Mouse (Mus musculus) regulatory T cell (primary cell): ENCODE measurements at regions not wholly inside any gene's neighbourhood (a gene's known extent, or its start where the extent isn't known, plus 50 kb on each side); places are given as distances from the start of the nearest gene placed in this dataset.

ENCODE experiments used
- in situ Hi-C: fragments of 300-600 bp; cut with MboI, MseI; formaldehyde crosslinking; loops from one replicate; pipeline ENCODE4 v1.15.1; 2025; ENCODE audit warnings: high pct_unique_total_duplicates

DNA sequence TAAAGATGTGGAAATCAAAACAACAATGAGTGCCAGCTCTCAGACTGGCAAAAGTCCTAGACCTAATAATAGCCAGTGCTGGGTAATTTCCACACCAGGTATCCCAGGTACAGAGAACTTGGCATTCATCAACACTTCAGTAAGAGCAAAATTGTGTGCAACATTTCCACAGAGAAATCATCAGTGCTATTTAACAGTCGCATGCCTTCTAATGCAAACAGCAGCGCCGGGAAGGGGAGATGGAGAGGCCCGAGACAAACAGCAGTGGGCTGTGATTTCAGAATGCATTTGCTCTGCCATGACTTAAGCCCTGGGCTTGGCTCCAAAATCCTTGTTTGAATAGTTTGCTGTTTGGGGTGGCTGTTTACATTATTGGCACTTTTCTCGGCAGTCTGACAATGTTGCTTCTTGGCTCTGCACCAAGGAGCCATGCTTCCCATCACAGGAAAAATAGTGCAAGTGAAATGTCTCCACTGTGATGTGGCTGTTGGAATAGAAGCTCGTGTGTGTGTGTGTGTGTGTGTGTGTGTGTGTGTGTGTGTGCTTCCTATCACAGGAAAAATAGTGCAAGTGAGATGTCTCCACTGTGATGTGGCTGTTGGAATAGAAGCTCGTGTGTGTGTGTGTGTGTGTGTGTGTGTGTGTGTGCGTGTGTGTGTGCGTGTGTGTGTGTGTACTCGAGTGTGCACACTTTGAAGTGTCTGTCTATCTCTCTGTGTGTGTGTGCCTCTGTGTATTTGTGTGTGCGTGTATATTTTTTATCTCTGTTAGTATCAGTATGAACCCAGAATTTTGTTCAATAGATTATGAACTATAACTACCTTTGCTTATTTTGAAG, 190.1 kb upstream of the Cdyl start:
- in situ Hi-C loops, result no loop called here

DNA sequence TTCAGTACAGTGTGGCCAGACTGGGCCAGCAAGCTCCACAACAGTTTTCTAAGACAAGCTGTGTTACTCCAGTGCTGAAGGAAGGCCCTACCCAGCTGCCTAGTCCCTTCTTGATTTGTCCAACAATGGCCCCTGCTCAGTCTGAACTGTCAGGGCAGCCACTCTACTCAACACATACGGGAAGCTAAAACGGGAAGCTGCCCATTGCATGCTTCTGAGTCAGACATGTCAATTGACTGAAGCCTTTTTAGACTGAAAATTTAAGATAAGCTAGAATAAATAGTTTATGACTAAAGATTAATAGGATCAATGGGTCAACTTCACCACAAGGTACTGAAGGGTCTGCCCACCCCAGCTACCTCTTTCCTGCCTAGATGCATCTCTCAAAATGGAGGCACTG, 181.4 kb upstream of the Cdyl start:
- in situ Hi-C loops, result no loop called here

DNA sequence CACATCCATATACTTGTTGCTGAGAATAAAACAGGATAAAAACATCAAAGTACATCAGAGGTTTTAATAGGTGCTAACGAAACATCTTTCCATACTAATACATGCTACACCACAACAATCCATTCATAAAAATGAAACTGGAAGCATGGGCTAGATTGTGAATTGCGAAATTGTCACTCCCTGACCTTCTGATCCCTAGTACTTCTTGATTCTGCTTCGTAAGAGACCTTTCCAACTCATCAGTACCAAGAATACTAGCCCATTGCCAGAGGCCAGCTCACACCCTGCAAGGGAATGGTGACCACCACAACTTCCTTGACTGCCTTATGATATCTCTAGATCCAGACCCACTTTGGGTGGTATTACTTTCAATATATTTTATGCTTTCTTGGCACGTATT, 177.3 kb upstream of the Cdyl start:
- in situ Hi-C loops, result loop anchor here (10.0 kb wide), 1 partner anchor 1408 kb away; the partner anchor contains the start of gene Tubb2a

DNA sequence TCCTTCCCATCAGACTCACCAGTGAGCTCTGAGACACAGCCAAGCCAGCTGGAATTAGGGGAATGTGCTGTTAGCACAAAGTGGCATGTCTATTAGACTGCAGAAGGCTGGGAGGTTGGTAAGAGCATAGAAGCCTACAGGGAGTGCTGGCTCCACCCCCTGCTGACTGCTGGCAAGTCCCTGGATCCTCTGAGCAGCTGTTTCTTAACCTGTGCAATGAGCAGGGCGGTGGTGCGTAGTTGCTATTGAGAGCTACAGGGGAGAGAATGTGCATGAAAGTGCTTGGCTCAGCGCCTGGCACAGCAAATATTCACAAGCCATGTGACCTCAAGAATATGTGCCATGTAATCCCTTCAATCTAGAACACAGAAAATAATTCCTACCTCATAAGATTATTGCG, 173.5 kb upstream of the Cdyl start:
- in situ Hi-C loops, result loop anchor here (10.0 kb wide), 1 partner anchor 1411 kb away; the partner anchor contains the start of gene Tubb2a

DNA sequence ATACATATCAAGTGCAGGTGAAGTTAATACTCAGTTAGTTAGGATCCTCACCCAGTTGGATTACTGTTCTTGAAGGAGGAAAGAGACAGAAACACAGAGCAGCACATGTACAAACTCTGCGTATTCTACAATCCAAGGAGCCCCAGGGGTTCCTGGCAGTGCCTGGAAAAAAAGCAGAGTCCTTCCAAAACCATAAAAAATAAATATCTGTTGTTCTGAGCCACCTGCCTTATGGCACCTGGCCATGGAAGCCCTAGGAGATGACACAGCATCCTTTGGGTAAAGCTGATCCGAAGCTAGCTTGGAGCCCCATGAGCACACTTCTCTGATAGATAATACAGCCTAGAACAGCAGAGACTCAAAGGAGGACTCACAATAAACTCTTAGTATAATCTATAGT, 159.9 kb upstream of the Cdyl start:
- in situ Hi-C loops, result no loop called here

DNA sequence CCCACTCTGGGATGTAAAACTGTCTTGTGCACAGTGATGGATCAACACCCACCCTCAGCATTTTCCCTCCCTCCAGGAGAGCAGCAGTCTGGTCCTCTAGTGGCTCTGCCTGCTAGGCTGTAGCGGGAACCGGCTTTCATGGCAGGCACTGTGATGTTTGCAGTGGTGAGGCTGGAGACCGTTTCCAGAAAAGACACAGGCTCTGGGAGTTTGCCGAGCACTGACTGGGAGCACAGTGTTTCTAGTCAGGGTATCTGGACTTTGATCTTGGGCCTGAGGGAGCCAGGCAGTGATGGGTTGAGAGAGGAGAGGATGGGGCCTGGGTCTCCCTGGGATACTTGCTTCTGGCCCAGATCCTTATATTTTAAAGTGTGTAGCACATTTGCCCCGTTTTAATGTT, 158.7 kb upstream of the Cdyl start:
- in situ Hi-C loops, result no loop called here

DNA sequence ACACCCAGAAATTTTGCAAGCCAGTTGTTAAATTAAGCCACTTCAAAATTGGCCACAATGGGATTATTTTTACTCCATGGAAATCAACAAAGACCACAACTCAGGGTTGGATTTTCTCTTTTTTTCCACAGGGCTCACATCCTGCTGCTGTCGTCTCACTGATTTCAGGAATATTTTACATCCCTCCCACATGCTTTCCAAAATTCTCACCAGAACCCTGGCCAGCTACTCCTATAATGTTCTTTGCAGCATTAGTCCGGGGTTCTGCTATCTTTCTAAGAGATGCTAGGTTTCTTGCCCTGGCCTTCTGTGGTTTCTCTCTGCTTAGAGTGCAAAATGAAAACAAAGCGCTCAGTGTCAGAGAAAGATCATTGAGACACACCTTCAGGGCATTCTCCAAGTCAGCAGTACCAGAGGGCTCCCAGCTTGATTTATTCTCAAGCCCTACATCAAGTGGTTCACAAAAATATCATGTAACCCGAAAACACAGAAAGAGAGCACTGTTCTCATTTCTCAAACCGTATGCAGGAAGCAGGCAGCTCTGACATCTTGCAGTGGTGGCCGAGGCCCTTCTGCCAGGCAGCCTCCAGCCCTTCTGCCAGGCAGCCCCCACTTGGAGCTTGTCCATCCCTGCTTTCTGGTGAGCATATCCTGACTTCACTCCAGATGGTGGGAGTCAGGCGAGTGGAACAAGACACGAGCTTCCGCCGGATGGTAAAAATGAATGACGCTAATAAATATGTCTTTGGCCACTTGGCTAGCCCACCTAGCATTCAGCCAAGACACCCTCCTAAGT, 158.1 kb upstream of the Cdyl start:
- in situ Hi-C loops, result no loop called here

DNA sequence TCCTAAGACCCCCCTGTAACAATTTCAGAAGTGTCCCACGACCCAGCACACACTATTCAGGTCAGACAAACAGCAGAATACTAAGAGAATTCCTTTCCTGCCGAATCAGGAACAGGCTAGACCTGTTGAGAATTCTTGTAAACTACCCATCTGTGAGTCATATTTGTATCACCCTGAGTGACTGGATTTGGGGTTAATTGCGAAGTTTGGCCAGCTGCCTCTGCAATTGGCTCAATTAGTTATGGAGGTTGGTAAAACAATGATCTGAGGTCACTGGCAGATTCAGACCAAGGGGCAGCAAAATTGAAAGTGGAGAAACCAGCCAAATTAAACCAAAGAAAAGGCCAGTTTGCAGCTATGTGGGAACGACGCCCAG, 157.5 kb upstream of the Cdyl start:
- in situ Hi-C loops, result no loop called here

DNA sequence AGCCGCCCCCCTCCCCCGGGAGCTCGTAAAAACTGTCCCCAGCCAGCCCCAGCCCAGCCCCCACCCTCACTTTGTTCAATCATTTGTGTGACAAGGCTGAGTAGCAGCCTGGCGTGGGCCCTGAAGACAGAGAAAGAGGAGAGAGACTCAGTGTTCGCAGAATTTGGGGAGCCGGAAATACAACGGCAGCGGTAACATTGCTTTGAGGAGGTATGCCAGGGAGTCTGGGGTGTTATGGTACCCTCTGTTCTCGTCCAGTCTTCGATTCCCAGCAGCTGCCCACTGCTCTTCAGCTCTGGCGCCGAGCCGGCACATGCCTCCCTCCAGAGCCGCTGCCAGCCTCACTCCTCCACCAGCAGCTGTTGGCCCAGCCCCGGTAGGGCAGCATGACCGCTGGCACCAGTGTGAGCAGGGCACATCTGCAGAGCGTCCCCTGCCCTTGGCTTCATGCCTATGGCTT, 156.2 kb upstream of the Cdyl start:
- in situ Hi-C loops, result no loop called here

DNA sequence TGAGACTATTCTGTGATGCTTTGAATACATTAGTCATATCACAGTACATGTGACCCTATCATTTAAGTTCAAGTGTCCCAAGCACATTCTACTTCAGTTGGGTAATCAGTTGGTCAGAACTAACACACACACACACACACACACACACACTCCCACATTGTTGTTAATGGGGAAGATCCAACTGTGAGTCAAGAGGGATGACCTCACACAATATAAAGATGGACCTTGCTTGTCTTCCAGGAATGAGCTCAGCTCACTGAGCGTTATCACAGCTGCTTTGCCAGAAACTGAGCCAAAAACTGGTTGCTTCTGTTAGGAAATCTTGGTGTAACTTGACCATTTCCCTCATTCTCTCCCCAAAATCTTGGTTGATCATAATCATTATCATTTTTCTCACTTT, 152.4 kb upstream of the Cdyl start:
- in situ Hi-C loops, result no loop called here

DNA sequence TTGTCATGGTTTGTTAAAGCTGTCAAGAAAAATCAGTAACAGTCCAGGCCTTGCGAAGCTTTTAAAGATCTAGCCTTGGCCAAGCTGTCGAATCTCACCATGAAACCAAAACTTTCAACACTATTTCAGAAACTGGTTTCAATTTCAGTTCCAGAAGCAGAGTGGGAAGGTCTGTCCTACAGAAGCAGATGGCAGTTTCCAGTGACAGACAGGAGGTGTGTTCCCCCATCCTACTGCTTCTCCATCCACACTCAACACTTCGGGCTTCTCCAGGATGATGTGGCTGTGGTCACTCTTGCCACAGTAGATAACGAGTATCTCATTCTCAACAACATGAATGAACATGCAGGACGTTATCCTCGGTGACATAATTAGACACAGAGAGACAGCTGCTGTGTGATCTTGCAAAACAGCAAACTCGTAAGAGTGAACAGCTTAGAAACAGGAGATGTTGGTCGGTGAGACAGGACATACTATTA, 147.6 kb upstream of the Cdyl start:
- in situ Hi-C loops, result no loop called here

DNA sequence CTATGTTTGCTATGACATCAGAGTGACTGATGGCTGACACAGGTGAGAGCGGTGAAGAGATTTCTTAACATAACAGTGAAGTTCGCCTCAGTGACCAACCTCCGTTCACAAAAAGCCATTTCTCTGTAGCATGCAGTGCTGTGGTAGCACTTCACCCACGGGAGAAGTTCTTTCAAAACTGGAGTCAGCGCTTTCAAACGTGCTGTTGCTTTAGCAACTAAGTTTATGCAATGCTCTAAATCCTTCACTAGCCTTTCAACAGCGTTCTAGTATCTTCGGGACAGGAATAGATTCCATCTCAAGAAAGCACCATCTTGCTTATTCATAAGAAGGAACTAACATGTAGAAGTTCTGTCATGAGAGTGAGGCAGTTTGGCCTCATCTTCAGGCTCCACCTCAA, 146.5 kb upstream of the Cdyl start:
- in situ Hi-C loops, result no loop called here

DNA sequence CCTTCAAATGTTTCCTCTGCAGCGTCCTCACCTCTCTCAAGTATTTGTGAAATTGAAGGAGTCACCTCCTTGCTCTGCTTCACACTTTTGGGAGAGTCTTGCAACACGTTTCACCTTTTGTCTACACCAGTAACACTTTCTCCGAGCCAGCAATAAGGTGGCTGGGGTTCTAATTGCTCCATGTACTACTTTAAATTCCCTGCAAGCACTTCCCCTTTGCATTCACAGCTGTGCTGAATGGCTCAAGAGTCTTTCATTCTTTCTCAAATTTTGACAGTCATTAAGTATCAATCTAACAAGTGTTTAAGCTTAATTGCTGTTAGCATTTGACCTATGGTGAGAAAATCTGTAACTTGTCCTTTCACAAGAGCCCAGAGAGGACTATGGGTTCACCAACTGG, 144.3 kb upstream of the Cdyl start:
- in situ Hi-C loops, result no loop called here

DNA sequence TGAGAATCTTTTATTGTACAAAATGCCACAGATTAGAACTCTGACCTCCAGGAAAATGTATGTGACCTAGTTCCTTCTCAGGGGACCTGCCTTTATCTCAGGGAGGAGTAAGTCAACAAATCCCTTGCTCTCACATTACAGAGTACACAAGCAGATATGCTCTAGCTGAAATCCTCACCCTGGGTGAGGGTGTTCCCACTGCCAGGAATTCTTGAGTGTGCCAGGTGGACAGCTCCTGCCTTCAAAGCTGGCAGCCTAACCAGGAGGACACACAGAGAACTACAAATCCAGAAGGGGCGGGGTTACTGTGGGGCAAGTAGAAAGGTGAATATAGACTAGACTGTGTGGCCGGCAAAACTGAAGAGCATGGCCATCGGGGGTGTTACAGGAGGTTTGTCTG, 141.9 kb upstream of the Cdyl start:
- in situ Hi-C loops, result no loop called here

DNA sequence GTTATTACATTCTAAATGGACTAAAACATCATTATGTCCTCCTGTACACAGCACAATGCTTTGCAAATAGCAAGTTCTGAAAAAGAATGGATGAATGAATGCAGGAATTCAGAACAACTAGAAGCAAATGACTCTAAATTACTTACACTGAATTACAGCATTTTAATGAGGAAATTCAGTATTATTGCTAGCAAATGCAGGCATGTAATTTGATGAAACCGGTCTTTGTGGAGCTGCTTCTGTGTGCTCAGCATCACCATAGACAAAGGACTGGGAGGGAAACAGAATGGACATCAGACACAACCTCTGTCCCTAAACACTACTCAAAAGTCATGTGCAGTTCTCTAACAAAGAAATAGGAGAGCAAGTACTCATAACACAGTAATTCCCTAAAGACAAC, 137.4 kb upstream of the Cdyl start:
- in situ Hi-C loops, result no loop called here

DNA sequence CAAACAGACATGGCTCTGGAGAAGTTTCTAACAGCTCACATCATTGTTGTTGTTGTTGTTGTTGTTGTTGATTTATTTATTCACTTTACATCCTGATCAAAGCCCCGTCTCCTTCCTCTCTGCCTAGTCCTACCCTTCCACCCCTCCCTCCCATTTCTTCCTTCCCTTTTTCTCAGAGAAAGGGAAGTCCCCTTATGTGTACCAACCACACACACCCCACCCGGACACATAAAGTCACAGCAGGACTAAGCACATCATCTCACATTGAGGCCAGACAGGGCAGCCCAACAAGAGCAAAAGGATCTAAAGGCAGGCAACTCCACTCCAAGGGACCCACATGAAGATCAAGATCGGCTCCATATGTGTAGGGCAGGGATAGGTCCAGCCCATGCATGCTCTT, 130.1 kb upstream of the Cdyl start:
- in situ Hi-C loops, result loop anchor here (25.0 kb wide), 1 partner anchor 942 kb away; no protein-coding TSS in a partner anchor

DNA sequence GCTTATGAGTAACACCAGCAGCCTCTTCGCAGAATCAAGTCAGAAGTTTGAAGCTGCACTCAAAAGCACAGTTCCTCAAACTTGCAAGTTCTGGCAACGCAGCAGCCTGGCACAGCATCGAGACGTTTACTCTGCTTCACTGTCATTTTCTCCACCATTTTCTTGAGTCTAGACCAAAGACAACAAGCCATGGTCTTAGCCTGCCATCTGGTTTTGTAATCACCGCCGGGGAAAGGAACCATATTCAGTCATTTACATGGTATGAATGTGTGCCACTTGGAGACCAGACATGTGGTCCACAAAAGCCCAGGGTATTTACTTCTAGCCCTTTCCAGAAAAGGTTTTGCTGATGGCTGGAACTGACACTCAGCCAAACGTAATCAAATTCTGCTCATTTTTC, 122.5 kb upstream of the Cdyl start:
- in situ Hi-C loops, result loop anchor here (25.0 kb wide), 1 partner anchor 950 kb away; no protein-coding TSS in a partner anchor

DNA sequence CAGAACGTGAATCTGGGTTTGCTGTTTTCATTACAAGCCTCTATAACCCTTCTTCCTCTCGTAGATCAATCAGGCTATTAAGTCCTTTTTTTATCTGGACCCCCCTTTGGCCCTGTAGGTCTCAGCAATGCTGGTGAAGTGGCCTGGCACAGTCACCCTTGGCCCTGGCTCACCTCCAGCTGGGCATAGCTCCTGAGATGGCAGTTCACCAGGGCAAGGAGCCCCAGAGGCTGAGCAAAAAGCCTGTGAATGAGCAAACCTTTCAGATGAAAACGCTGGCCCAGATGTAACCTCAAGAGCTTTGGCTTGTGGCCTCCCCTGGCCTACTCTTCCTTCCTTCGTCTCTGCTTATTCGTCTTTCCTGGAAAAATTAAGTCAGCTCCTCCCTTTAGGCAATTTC, 121.7 kb upstream of the Cdyl start:
- in situ Hi-C loops, result loop anchor here (25.0 kb wide), 1 partner anchor 951 kb away; no protein-coding TSS in a partner anchor

DNA sequence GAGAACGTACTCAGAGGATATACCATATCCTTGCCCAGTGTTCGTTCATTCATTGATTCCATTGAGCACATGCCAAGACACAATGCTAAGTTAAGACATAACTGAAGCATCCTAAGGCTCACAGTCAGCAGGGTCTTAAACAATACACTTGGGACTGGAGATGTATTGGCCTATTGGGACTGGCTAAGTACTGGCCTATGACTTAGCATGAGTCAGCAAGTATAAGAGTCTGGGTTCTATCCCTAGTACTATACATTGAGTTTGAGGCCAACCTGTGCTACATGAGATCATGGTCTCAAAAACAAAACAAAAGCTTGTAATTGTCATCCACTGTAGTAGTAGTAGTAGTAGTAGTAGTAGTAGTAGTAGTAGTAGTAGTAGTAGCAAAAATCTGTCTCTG, 119.2 kb upstream of the Cdyl start:
- in situ Hi-C loops, result loop anchor here (25.0 kb wide), 1 partner anchor 953 kb away; no protein-coding TSS in a partner anchor

DNA sequence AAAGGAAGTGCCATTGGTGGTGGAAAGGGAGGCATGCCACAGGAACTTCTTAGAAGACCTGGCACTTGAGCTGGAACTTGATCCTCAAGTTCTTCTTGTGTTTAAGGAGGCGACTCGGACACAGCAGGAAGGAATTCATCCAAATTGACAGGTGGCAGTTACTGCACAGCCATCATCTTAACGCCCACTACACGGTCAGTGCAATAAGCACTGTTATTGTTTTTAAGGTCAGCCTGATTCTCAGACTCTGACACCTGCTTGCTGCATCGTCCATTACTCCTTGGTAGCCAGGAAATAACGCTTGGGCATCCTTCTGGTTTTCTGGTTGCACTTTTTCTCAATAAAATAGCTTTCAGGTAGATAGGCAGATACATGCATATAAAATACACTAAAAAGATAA, 118.6 kb upstream of the Cdyl start:
- in situ Hi-C loops, result loop anchor here (25.0 kb wide), 1 partner anchor 954 kb away; no protein-coding TSS in a partner anchor

DNA sequence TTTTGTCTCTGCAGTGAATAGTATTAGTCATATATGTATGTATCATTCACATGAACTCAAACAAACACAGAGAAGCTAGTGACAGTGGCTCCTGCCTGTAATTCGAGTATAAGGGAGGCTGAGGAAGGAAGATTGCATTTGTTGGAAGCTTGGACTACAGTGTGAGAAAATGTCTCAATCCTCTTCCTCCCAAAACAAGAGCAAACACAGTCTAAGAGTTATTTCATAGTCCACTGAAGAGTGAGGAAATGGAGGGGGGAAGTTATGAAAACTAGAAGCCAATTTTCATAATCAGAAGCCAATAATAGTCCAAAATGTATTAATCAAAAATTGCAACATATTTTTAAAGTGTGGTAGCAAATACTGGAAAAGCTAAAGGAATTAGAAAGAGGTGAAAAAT, 95.6 kb upstream of the Cdyl start:
- in situ Hi-C loops, result no loop called here

DNA sequence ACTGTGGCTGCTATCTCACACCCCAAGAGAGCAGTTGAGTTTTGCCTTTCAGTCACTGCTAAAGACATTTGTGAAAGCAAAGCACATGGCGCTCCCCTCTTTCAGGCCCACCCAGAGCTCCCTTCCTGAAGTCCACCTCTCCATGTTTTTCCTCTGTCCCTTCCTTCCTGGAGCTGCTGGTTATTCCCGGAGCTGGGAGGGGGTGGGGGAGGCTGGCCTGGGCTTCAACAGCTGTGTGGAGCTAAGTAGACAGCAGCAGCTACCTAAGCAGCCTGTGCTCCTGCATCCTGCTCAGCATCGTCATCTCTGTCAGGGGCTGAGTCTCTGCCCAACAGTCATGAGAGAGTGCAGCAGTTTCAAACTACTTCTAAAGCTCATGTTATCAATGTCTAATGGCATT, 78.0 kb upstream of the Cdyl start:
- in situ Hi-C loops, result no loop called here
